Mouse (Mus musculus) naive thymus-derived CD4-positive, alpha-beta T cell, adult 2 months (primary cell): Measurements from ENCODE around the gene Hist1h4k.

Experiments
- DNase-seq: peaks from one replicate; pipeline ENCODE4 v3.0.0-alpha.2; 2011; ENCODE audit warnings: low read depth

Hist1h4k gene

DNA sequence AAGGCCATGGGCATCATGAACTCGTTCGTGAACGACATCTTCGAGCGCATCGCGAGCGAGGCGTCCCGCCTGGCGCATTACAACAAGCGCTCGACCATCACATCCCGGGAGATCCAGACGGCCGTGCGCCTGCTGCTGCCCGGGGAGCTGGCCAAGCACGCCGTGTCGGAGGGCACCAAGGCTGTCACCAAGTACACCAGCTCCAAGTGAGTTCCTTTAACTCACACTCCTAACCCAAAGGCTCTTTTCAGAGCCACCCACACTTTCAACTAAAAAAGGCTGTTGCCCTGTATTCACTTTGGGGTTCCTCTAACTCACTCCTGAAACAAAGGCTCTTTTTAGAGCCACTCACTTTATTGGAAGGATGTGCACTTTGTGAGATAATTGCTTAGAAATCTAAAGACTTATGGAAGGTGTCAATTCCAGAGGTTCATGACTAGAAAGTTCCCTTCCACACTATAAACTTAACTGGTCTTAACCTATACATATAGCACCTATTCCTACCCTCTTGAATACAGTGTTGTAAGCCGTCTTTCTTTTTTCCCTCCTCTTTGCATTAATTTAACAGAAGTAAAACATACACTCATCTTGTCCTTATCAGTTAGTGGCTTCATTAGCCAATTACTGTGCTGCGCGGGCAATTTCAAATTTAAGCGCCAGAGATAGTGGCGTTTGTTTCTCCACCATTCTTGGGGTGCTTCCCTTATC is 4.1 kb upstream of the Hist1h4k start:
- DNase-seq, result peak; percentile 55

DNA sequence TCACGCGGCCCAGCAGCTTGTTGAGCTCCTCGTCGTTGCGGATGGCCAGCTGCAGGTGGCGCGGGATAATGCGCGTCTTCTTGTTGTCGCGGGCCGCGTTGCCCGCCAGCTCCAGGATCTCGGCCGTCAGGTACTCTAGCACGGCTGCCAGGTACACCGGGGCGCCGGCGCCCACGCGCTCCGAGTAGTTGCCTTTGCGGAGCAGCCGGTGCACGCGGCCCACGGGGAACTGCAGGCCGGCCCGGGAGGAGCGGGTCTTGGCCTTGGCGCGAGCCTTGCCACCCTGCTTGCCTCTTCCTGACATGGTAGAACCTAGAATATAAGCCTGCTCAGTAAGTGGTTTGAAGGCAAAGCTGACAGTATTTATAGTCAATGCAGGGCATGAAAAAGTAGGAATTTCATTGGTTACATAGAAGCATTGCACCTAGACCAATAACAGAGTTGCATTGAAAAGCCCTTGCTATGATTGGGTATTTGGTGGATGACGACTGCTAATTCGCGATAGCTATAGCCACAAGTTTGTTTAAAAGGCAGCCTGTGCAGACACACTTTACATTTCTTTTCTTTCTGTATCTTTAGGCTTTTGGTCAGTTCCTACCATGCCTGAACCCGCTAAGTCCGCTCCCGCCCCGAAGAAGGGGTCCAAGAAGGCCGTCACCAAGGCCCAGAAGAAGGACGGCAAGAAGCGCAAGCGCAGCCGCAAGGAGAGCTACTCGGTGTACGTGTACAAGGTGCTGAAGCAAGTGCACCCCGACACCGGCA is 3.4 kb upstream of the Hist1h4k start, which contains the start of the genes Hist1h2ak and Hist1h2bn:
Hist1h2ak (minus strand) TSS at position 304 of the 762 bp plus-strand sequence.
Hist1h2bn (plus strand) TSS at position 600 of the 762 bp plus-strand sequence.
- peak; percentile 93 for DNase-seq

DNA sequence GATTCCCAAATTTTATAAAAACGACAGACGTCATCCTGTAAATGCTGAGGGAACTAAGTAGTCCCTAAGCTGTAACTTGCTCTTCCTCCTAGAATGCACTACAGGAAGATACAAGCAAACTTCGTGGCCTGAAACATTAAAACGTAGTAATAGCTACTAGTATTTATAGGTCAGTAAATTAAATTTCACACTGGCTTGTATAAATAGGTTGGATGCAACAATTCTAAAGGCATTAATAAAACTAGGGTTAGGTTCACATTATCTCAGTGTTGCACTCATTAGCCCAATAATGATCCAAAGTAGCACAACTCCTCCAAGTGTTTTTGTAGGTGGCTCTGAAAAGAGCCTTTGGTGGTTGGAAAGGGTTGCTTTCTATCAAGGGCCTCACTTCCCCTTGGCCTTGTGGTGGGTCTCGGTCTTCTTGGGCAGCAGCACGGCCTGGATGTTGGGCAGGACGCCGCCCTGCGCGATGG is 2.8 kb upstream of the Hist1h4k start:
- DNase-seq, result no peak

DNA sequence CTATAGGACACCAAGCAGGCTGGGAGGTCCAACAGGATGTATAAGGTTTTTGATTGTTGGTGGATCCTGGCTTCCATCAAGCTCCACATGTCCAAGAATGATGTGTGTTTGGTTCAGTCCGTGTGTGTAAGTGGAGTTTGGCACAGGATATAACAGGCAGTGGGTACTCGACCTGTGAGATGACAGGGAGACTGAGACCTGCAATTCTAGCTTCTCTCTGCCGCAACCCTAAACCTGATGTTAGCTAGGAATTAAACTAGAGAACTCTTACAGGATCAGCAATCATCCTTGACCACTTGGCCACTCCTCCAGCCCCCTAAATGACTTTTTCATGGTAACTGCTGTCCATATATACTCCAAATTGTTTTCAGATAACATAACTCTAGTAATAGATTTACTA is 2.1 kb upstream of the Hist1h4k start:
- DNase-seq, result no peak

DNA sequence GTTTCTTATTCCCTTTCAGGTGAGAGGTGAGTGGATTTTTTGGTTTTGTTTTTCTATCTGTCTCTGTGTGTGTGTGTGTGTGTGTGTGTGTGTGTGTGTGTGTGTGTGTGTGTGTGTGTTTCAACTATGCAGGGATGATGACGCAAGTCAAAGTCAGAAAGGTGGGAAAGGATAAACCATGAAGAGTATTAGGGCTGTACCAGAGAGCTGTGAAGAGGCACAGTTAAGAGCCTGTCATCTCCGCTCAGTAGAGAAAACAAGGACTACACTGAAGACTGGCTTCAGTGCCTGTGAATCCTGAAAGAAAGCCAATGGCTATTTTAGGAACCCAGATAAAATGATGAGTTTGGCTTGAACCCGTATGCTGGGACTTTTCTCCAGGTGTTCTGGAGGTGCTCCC is 1.5 kb upstream of the Hist1h4k start:
- DNase-seq, result no peak

DNA sequence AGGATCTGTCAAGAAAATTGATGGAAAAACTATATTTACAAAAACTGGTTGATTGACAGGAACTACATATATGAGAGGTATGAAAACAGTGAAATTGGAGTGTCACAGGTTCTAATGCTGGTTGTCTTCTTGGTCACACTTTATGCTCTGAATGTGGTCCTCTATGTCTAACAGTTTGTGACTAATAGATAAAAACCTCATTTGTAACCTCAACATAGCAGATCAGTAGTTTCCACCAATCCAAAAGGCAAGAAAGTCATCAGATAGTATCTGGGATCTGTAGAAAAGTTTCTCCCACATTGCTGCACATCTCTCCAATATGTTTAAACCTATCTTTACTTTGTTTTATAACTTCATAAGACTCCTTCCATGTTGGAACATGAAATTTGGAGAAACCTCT is 1.1 kb upstream of the Hist1h4k start:
- DNase-seq, result no peak

DNA sequence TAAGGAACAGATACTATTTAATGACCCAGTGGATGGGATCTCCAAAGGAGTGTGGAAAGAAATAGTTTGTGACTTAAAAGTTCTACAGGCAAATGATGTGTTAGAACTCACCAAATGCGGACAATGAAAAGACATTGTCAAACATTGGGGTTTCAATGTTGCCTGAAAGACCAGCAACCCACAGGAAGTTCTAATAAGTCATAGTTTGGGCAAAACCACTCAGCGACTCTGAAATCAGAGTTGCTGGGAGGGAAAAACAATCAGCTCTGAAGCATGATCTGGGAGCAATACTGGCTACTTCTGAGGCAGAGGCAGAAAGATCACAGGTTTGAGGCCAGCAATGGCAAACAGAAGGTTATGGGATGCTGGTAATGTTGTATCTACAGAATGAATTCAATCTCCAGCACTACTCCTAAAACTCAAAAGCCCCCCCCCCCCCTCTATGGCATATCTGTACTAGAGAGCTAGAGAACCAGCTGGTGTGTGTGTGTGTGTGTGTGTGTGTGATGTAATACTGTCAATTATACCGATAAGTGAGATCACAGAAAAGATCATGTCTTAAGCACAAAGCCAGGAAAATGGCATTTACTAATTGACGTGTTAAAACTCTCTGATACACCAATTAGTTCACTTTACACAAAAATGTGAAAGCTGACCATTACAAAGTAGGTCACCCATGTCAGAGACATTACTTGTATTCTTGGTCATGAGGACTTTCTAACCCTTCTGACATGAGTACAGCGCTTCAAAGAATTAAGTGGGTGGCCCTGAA is 732 bp downstream of the Hist1h4k start:
- peak; percentile 62 for DNase-seq

DNA sequence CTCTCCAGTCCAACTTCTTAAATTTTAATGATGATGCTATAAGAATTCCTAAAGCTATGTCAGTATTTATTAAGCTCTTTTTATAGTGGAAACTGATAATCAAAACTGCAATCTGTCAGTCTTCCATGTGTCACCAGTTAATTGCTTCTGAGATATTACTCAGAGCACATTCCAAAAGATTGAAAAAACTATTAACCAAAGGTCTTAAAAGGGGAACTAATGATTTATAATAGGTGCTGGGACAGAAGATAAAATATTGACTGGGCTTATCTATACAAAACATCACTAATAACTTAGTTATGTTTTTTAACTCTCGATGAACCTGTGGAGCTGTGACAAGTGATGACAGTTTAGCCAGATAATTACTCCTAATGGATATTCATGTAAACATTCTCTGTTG is 5.3 kb downstream of the Hist1h4k start:
- DNase-seq, result no peak

DNA sequence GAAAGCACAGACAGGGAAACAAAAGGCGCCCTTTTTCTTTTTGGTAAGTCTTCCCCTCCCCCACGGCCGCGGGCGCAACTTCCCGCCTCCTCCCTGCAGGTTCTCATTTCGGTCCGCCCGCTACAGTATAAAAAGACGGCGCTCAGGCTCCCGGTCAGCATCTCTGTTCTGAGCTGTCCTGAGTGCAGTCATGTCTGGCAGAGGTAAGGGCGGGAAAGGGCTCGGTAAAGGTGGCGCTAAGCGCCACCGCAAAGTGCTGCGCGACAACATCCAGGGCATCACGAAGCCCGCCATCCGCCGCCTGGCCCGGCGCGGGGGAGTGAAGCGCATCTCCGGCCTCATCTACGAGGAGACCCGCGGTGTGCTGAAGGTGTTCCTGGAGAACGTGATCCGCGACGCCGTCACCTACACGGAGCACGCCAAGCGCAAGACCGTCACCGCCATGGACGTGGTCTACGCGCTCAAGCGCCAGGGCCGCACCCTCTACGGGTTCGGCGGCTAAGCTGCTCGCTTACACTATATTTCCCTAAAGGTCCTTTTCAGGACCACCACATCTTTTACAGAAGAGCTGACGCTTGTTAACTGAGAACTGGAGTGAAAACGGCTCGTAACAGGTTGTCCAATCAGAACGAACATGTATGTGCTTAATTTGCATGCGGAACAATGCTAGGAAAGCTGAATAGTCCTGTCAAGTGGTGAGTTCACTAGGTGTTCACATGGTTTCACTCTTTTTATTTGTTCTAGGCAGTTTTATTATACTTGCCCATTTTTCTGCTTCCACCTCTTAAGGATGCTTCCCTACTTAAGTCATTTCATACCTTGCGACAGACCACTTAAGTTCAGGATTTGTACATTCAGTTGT is 15.2 kb downstream of the Hist1h4k start, which contains the start of gene Hist1h4j:
Hist1h4j (plus strand) TSS at position 159 of the 862 bp plus-strand sequence.
- DNase-seq, result peak; percentile 81

DNA sequence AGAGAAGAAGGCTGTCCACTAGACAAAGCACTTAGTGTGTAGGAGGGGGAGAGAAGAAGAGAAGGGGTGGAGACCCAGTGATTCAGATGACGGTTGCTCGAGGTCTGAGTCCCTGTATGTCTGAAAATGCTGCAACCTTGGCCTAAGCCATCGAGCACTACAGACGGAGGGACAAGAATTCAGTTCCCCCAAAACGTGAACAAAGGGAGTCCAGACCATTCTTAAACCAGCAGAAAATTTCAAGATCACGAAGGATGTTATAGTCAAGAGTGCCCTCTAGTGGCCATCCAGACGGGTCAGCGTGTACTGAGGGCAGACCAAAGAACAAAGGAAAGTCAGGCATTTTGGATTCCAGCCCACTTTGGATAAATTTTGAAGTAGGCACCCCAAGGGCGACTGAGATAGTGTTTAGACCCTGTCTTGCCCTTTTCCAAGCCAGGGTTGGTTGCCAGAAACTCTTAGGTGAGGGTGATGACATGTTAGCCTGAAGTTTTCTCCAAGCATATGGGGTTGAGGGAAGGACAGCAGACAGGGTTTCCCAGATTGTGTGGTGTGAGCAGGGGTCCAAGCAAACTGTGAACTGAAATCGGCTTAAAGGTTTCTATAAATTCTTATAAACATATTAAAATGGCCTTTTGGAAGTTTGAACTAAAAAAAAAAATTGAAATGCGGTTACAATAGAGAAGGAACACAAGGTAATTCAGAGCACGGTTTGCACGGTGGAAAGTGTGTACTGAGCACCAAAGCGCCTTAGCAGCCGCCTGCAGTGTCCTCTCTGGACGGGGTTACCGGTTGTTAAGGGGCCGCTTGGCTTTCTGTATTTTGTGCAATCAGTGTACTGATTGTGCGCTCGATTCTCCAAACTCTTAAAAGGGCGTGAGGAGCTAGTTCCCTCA is 16.0 kb downstream of the Hist1h4k start:
- peak; percentile 88 for DNase-seq

DNA sequence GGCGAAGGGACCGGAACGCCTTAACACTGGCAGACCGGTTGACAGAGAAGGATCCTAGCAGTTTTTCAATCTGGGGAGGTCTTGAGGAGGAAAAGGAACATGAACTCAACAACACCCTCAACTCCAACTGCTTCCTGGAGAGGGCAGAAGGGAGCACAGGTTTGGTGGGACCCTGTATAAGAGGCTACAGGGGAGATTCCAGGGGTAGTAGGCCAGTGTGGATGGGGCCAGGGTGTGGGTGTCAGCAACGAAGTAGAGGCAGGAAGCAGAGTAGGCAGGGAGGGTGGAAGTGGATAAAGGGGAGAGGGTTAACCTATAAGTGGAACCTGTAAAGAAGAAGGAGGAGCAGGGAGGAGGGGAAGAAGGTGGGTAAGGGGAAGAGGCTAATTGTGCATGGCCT is 16.8 kb downstream of the Hist1h4k start:
- peak; percentile 23 for DNase-seq

DNA sequence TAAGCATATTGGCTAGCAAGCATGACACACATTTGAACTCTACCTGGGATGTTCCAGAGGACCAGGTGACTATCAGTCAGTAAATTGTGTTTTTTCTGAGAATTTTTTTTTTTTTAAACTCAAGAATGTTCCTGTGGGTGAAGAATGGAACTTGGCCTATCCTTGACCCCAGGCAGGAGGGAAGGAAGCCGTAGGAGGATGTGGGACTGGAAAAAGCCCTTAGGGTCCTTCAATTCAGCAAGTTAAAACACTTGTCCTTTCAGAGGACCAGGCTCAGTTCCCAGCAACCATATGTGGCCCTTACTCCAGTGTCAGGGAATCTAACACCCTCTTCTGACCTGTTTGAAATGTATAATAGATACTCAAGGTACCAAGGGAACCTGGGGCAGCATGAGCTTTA is 20.8 kb downstream of the Hist1h4k start:
- DNase-seq, result no peak

DNA sequence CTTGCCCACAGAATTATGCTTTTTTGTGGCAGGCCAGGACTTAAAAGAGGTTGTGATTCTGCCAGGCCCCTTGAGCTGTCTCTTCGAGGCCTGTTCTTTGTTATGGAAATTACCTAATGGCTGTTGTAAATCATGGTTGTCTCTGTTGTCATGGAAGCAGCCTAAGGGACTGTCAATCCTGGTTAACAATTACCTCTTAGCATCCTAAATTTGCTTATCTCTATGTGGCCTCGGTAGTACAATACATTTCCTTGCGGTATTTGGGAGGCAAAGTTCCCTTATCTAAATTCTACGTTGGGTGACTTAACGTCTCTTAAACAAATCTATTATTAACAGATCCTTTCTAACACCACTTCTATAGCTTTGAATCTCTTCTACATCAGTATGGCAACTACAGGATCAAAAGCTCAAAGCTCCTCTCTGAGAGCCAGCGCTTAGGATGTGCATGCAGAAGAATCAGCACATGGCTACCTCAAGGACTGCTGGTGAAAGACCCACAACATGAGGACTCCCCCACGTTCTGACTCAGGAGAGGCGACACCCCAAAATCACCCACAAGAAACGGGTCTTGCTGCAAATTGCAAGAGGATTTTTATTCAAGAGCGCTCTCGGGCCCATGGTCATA is 22.2 kb downstream of the Hist1h4k start:
- DNase-seq, result no peak

DNA sequence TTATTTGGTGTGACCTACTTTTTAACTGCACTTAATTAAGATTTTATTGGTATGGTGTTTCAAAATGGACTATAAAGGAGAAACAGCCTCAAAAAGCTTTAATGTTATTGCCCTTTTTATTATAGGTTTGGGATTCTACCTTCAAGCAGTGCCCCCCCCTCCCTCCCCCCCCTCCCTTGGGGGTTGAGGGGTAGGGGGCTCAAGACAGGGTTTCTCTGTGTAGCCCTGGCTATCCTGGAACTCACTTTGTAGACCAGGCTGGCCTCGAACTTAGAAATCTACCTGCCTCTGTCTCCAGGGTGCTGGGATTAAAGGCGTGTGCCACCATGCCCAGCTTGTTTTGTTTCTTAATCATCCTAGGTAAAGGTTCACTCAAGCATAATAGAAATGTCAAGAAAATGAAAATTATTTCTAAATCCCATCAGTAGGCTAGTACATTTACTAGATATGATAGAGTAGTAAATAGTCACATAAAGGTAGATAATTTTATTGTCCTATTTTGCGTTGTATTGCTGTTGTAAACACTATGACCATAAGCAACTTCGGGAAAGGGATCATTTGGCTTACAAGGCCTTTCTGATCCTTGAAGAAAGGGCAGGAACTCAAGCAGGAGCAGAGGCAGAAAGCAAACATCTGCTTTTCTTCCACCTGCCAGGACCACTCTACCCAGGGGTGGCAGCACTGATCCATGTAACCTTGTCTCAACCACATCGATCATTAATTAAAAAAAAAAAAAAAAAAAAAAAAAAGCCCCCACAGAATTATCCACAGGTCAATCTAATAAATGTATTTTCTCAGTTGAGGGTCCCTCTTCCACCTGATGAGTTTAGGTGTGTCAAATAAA is 27.1 kb downstream of the Hist1h4k start:
- no peak for DNase-seq

DNA sequence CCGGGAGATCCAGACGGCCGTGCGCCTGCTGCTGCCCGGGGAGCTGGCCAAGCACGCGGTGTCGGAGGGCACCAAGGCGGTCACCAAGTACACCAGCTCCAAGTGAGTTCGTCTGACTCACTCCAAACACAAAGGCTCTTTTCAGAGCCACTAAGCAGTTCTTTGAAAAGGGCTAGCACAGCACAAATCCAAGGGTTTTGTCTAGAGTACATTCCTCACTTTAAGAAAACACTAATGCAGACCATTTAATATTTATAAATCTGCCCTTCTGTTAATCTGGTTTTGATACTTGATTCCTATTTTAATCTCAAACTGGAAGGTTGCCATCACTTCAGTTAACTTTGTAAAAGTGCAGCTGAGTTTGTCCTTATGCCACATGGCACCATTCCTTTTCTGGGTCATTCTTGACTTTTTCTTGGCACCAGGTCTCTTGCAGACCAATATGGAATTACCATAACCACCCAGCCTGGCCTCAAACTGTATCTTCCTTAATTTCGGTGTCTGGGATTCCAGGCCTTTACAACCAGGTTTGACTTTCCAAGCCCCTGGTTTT is 27.9 kb downstream of the Hist1h4k start:
- no peak for DNase-seq

DNA sequence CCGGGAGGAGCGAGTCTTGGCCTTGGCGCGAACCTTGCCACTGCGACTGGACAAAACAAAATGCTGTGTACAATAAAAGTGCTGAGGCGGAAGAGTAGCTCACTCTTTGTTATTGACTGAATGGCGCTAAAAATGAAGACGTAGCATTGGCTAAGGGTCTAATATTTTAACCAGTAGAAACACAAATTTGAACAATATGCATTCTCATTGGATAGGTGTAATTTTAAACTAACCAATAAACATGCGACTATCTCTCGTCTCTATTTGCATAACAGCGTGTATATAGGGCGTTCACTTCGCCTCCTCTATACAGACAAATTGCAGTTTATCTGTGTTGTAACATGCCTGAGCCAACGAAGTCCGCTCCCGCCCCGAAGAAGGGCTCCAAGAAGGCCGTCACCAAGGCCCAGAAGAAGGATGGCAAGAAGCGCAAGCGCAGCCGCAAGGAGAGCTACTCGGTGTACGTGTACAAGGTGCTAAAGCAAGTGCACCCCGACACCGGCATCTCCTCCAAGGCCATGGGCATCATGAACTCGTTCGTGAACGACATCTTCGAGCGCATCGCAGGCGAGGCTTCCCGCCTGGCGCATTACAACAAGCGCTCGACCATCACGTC is 28.4 kb downstream of the Hist1h4k start, which contains the start of gene Hist1h2bm:
Hist1h2bm (plus strand) TSS at position 288 of the 616 bp plus-strand sequence.
- DNase-seq, result peak; percentile 92

DNA sequence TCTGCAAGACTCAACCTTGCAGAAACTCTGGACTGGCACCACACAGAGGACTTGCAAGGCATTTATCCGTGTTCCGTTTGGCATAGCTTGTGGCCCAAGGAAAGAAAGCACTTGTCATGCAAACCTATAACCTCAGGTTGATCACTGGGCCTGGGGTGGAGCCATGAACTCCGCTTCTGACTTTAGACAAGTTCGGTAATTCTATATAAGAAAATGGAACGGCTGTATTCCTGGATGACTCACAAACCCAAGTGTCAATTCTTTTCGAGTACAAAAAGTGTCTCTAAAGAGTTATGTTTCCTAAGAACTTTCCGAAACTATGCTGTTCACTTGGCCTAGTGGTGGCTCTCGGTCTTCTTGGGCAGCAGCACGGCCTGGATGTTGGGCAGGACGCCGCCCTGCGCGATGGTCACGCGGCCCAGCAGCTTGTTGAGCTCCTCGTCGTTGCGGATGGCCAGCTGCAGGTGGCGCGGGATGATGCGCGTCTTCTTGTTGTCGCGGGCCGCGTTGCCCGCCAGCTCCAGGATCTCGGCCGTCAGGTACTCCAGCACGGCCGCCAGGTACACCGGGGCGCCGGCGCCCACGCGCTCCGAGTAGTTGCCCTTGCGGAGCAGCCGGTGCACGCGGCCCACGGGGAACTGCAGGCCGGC is 29.1 kb downstream of the Hist1h4k start:
- DNase-seq, result peak; percentile 47
